ENCODE assay signal across 8 mouse cellular contexts in genomic region chr12:70111367-70112089, GRCm38 (mm10). TPM values are rescaled to one million over a fixed set of nuclear protein-coding genes. Genes with fewer than 3 reads are reported as not detected.
A peak's percentile ranks its signal among the peaks of the same experiment; 100 is the strongest.
DNase-seq lines count a peak whose midpoint lies in the region; ATAC-seq and TF ChIP-seq lines count a peak whose summit lies in the region.

No protein-coding gene starts in this region.

- no peaks in the 10 kb centered on the region for H3K36me3 ChIP-seq in forebrain, embryonic 12.5 days (replicated peaks)
- H3K36me3 ChIP-seq in heart, postnatal 0 days (replicated peaks; ENCODE audit: control insufficient read depth, insufficient read depth, low read length): no peaks in the 10 kb centered on the region
- H3K36me3 ChIP-seq in lung, embryonic 15.5 days: no peaks in the 10 kb centered on the region
- no peaks in the 10 kb centered on the region for H3K36me3 ChIP-seq in thymus, adult 2 months (ENCODE audit: control insufficient read depth, insufficient read depth, low read length)

- WGBS in forebrain, embryonic 12.5 days: 1% methylated on average over 72 of the region's 101 CpGs
- WGBS in heart, postnatal 0 days: under 1% methylated on average over 75 of the region's 101 CpGs
- WGBS in lung, embryonic 15.5 days: under 1% methylated on average over 88 of the region's 101 CpGs
- under 1% methylated on average over 99 of the region's 101 CpGs for WGBS in olfactory bulb, adult 2 months
- WGBS in thymus, adult 2 months: 1% methylated on average over 95 of the region's 101 CpGs

- peaks cover 54% of the 10 kb centered on the region for H3K27me3 ChIP-seq in forebrain, embryonic 12.5 days
- no peaks in the 10 kb centered on the region for H3K27me3 ChIP-seq in heart, postnatal 0 days (ENCODE audit: control insufficient read depth, insufficient read depth, low read length)
- no peaks in the 10 kb centered on the region for H3K27me3 ChIP-seq in lung, embryonic 15.5 days
- no peaks in the 10 kb centered on the region for H3K27me3 ChIP-seq in thymus, adult 2 months (ENCODE audit: control insufficient read depth, insufficient read depth, low read length)

- H3K27ac ChIP-seq in forebrain, embryonic 12.5 days: peak overlapping the region; percentile 87
- H3K27ac ChIP-seq in heart, postnatal 0 days (ENCODE audit: low read depth): peak overlapping the region; percentile 92
- H3K27ac ChIP-seq in lung, embryonic 15.5 days: peak overlapping the region; percentile 92
- H3K27ac ChIP-seq in olfactory bulb, adult 2 months (ENCODE audit: insufficient read depth, low read depth, low read length): peak overlapping the region; percentile 55
- H3K27ac ChIP-seq in thymus, adult 2 months (ENCODE audit: control insufficient read depth, insufficient read depth, low read length): no peak overlapping the region

- TF ChIP-seq EP300 in heart, postnatal 0 days (IDR thresholded peaks at IDR 0.05; ENCODE audit: low read depth): no peak

- TF ChIP-seq CTCF in heart, postnatal 0 days (IDR thresholded peaks at IDR 0.05; ENCODE audit: low read depth): no peak
- TF ChIP-seq CTCF in olfactory bulb, adult 2 months (IDR thresholded peaks at IDR 0.05; ENCODE audit: insufficient read depth, low read depth, low read length): no peak
- TF ChIP-seq CTCF in thymus, adult 2 months (IDR thresholded peaks at IDR 0.05; ENCODE audit: borderline replicate concordance, control insufficient read depth, extremely low read depth, insufficient read depth, low read length, poor library complexity): 0 out of 2 replicates have a peak, but pooled peaks have one; percentile 13

- H3K4me2 ChIP-seq in forebrain, embryonic 12.5 days: peak overlapping the region; percentile 96
- H3K4me2 ChIP-seq in heart, postnatal 0 days (ENCODE audit: low read depth, low read length): peak overlapping the region; percentile 96
- peak overlapping the region; percentile 95 for H3K4me2 ChIP-seq in lung, embryonic 15.5 days

- peak overlapping the region; percentile 87 for H3K9ac ChIP-seq in forebrain, embryonic 12.5 days
- H3K9ac ChIP-seq in heart, postnatal 0 days (replicated peaks; ENCODE audit: low read depth, low read length): peak overlapping the region; percentile 91
- peak overlapping the region; percentile 84 for H3K9ac ChIP-seq in lung, embryonic 15.5 days

- peak overlapping the region; percentile 83 for H3K4me3 ChIP-seq in forebrain, embryonic 12.5 days (replicated peaks)
- peak overlapping the region; percentile 89 for H3K4me3 ChIP-seq in heart, postnatal 0 days (ENCODE audit: low read depth, low read length)
- peak overlapping the region; percentile 72 for H3K4me3 ChIP-seq in lung, embryonic 15.5 days
- H3K4me3 ChIP-seq in olfactory bulb, adult 2 months (ENCODE audit: insufficient read depth, low read depth, low read length): peak overlapping the region; percentile 65
- peak overlapping the region; percentile 89 for H3K4me3 ChIP-seq in thymus, adult 2 months (ENCODE audit: control insufficient read depth, insufficient read depth, low read length)

- H3K9me3 ChIP-seq in forebrain, embryonic 12.5 days: no peaks in the 10 kb centered on the region
- H3K9me3 ChIP-seq in heart, postnatal 0 days (replicated peaks; ENCODE audit: control insufficient read depth, low read length): no peaks in the 10 kb centered on the region
- no peaks in the 10 kb centered on the region for H3K9me3 ChIP-seq in lung, embryonic 15.5 days

- peaks cover 37% of the 10 kb centered on the region for H3K4me1 ChIP-seq in forebrain, embryonic 12.5 days
- peaks cover 5% of the 10 kb centered on the region; the same call in 1 of the 2 replicates for H3K4me1 ChIP-seq in heart, postnatal 0 days (ENCODE audit: control insufficient read depth, insufficient read depth)
- peaks cover 29% of the 10 kb centered on the region for H3K4me1 ChIP-seq in lung, embryonic 15.5 days
- H3K4me1 ChIP-seq in olfactory bulb, adult 2 months (ENCODE audit: control insufficient read depth, insufficient read depth, low read length): peaks cover 18% of the 10 kb centered on the region
- H3K4me1 ChIP-seq in thymus, adult 2 months (replicated peaks; ENCODE audit: control insufficient read depth, insufficient read depth, low read length): peaks cover 26% of the 10 kb centered on the region

- peak; percentile 47 for DNase-seq in ES-CJ7 (ENCODE audit: low read depth, low spot score)
- peak; percentile 89 for DNase-seq in heart, postnatal 0 days (ENCODE audit: low spot score)
- DNase-seq in kidney, postnatal 36 days: peak; percentile 72 to 85
- peak; percentile 70 for DNase-seq in thymus, adult 2 months

- peak; percentile 58 for ATAC-seq in cerebellum, adult (ENCODE audit: insufficient number of reproducible peaks, low FRiP score, low TSS enrichment)
- ATAC-seq in forebrain, embryonic 12.5 days (ENCODE audit: low FRiP score): peak; percentile 86
- ATAC-seq in heart, postnatal 0 days (ENCODE audit: insufficient read depth, low read depth): peak; percentile 92
- ATAC-seq in lung, embryonic 15.5 days (ENCODE audit: borderline replicate concordance, extremely low read depth, low FRiP score, low TSS enrichment): peak; percentile 92

- peak; percentile 82 for TF ChIP-seq POLR2A in olfactory bulb, adult 2 months (IDR thresholded peaks at IDR 0.05; ENCODE audit: insufficient read depth, low read depth, low read length)
- peak; percentile 35; the same call in 1 of the 2 replicates for TF ChIP-seq POLR2A in thymus, adult 2 months (IDR thresholded peaks at IDR 0.05; ENCODE audit: control insufficient read depth, extremely low read depth, insufficient read depth, low read length, poor library complexity)

RNA-seq across cellular contexts. Expression of gene Nin, which starts 2.0 kb away (rescaled TPM):
- polyA plus RNA-seq in forebrain, embryonic 12.5 days (2016; fragmentation: Nextera tagmentation; extraction: Ambion mirVana): 12.7 and 15.5 TPM in 2 replicates
- total RNA-seq in heart, postnatal 0 days (2014; rRNA removed; ENCODE audit: low replicate concordance): 9.8 and 15.3 TPM in 2 replicates
- 4.3 and 5.1 TPM in 2 replicates for polyA plus RNA-seq in heart, postnatal 0 days (2015; fragmentation: Nextera tagmentation; extraction: Ambion mirVana)
- 13.1 and 14.6 TPM in 2 replicates for polyA plus RNA-seq in lung, embryonic 15.5 days (2015; fragmentation: Nextera tagmentation; extraction: Ambion mirVana)
- polyA plus RNA-seq in olfactory bulb, adult 2 months (2012; ENCODE audit: insufficient read depth, insufficient read length, low replicate concordance, missing spikeins): 62.8 TPM in 1 of 2 replicates, not detected in the other
- 21.8 and 32.2 TPM in 2 replicates for polyA plus RNA-seq in thymus, adult 2 months (2012; rRNA removed)

RNA-seq across cellular contexts. Expression of gene Abhd12b, which starts 42.4 kb away (rescaled TPM):
- not detected in 2 replicates for polyA plus RNA-seq in forebrain, embryonic 12.5 days (2016; fragmentation: Nextera tagmentation; extraction: Ambion mirVana)
- not detected in 2 replicates for total RNA-seq in heart, postnatal 0 days (2014; rRNA removed; ENCODE audit: low replicate concordance)
- polyA plus RNA-seq in heart, postnatal 0 days (2015; fragmentation: Nextera tagmentation; extraction: Ambion mirVana): not detected in 2 replicates
- 0.11 TPM in 1 of 2 replicates, not detected in the other for polyA plus RNA-seq in lung, embryonic 15.5 days (2015; fragmentation: Nextera tagmentation; extraction: Ambion mirVana)
- not detected in 2 replicates for polyA plus RNA-seq in olfactory bulb, adult 2 months (2012; ENCODE audit: insufficient read depth, insufficient read length, low replicate concordance, missing spikeins)
- 0.12 and 0.15 TPM in 2 replicates for polyA plus RNA-seq in thymus, adult 2 months (2012; rRNA removed)
